Mouse (Mus musculus) embryo, embryonic 11.5 days (tissue): ENCODE results near the gene Dmp1.

Experiments used
- DNase-seq: peaks from one replicate; pipeline ENCODE4 v3.0.0-alpha.2; 2012; ENCODE audit warnings: low read depth, low spot score

Gene Dmp1

GRCm38 (mm10) chr5:104261908-104262461 is 59.6 kb downstream of the Dmp1 start:
- DNase-seq, result no peak

DNA sequence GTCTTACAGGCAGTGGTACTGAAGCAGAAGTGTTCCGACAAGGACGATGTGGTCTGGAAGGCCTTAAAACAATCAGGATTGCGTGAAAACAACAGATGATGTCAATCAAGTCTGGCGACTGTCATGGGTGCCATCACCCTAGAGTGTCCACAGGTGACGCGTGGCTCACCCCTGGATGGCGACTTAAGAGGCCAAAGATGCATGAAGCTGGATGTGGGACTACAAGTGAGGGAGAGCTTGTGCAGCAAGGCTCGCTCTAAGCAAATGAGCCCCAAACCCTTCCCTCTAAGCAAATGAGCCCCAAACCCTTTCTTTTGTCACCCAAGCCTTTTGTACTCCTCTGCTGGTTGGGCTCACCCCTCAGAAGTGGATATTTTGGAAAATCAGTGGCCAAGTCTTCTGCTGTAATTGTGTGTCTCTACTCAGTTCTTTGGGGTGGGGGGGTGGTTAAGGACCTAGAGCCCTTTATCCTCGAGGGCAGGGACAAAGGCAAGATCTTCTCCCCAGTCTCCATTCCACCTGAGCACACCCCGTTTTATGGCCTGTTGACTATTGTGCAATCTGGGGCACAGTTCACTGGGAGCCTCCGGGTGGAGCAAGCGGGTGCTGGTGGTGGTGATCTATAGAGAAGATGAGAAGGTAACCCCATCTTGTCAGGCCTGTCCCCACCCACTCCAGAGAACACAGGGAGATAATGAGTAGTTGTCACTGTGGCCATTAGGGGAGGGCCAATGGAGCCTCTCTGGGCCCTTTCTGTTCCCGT is 60.8 kb downstream of the Dmp1 start:
- no peak for DNase-seq
